Mouse (Mus musculus): Measurements from ENCODE around the gene Skint3.

The Skint3 gene

DNA sequence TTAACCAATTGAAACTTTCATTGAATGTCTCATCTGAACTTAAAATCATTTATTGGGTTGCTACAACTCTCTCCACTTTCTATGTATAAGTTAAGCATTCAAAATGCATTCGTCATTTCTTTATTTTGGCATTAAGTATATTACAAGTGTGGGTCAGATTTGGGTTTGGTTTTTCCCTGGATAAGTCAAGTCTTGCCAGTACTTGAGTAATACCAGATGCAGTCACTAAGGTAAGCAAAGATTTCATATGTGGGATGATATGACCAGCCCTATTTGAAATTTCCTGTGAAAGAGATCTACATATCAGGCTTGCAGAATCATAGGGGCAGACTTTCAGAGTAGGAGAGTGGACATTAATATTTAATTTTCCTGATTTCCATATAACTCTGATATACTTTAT is at the start of gene Skint3:
Skint3 (plus strand) TSS at position 301 of the 400 bp plus-strand sequence.
- DNase-seq (ENCODE audit: low read depth, low spot score), result no peak

DNA sequence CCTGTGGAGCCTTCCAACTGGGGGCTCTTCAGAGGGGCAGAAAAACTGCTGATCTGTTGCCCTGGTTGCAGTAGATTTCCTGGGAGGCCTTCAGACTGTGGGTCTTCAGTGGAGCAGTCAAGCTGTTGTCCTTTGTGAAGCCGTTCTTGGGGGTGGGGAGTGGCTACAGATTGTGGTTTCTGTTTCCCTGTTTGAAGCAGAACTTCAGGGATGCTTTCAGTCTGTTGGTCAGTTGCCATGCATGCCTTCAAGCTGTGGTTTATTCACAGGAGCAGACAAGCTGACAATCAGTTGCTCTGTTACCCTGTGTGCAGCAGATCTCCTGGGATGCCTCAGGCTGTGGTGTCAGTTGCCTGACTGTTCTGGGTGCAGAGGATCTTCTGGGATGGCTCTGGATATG is 11.4 kb downstream of the Skint3 start:
- no peak for DNase-seq (ENCODE audit: low read depth, low spot score)

DNA sequence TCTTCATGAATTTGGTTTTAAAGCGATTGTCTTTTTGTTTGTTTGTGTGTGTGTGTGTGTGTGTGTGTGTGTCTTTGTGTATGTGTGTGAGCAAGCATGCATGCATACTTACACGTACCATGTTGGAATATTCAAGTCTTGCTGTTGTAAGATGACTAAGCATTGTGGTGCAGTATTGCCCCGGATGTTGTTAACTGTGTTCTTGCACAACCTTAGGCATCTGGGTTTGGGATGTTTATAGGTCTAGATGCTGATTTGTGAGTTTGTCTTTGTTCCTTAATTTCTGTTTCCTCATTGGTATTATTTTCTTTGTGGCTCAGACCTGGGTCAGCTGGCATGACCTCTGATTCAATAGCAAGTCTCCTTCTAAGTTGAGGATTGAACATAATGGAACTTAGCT is 11.9 kb downstream of the Skint3 start:
- DNase-seq (ENCODE audit: low read depth, low spot score), result no peak

DNA sequence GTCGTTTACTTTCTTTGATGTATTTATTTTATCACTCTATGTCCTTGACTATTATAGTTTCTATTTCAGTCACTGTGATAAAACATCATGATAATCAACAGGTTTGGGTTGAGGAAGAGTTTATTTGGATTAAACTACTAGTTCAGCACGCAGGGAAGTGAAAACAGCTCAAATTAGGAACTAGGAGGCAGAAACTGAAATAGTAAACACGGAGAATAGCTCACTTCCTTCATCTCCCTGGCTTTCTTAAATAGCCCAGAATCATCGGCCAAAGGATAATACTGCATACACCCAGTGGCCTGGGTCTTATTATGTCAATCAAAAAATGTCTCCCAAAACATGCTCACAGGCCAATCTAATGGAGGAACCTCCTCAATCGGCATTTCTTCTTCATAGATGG is 24.0 kb downstream of the Skint3 start:
- no peak for DNase-seq (ENCODE audit: low read depth, low spot score)

DNA sequence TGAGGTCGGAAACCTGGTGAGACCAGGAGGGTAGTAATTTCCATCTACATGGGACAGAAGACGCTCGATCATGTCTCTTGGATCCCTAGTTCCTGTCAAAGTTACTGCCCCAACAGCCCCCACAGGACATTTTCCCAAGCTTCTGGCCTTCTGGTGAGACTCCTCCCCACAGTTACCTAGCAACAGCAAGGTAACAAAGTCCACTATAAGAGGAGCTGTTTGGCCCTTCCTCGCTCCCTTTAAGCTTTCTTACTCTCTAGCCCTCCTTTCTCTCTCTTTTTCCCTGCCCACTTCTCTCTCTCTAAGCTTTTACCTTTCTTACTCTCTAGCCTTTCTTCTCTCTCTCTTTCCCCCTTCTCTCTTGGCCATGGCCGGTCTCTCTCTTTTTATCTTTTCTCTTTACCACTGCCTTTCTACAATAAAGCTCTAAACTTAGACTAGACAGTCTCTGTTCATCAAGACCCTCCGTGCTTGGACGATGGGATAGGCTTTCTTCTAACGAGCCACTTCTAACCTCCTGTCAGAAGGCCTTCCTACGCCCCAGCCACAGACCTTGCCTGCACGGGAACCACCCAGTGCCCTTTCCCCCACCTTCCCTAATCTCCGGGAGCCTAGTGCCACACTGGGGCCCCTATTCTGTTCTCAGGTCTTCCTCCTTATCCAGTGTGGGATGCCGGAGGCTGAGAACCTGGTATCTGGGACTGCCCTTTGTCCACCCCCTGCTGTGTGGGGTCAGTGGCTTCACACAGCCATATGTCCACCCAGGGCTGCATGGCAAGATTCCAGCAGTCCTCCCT is 55.3 kb downstream of the Skint3 start:
- no peak for DNase-seq (ENCODE audit: low read depth, low spot score)

DNA sequence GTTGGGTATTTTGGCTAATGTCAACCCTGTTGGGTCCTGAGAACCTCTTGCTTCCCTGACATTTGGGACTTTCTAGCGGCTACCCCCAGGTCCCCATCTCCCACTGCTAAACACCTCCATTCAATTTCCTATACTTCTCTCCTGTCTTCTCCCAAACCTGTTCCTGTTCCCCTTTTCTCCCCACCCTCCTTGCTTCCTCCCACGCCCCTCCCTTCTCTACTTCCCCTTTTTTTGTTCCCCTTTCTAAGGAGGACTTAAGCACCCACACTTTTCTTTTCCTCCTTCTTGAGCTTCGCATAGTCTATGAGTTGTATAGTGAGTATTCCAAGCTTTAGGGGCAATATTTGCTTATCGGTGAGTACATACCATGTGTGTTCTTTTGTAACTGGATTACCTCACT is 56.4 kb downstream of the Skint3 start:
- DNase-seq (ENCODE audit: low read depth, low spot score), result no peak

DNA sequence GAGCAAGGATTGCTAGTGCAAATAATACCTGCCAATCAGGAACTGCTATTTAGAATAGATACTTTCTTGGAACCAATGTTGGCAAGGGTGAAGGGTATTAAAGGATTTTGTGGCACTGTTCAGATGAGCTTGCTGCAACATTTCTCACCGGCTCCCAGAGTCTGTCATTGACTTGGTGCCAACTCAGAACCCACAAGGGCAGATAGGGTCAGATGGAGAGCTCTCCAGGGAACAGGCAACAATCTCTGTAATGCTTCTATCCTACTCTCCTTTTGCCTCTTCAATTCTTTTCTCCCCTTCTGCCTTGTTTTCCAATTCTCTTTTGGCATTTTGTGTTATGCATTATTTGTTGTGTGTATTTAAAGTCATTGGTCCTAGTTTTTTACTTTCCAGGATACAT is 70.3 kb downstream of the Skint3 start:
- no peak for DNase-seq (ENCODE audit: low read depth, low spot score)

DNA sequence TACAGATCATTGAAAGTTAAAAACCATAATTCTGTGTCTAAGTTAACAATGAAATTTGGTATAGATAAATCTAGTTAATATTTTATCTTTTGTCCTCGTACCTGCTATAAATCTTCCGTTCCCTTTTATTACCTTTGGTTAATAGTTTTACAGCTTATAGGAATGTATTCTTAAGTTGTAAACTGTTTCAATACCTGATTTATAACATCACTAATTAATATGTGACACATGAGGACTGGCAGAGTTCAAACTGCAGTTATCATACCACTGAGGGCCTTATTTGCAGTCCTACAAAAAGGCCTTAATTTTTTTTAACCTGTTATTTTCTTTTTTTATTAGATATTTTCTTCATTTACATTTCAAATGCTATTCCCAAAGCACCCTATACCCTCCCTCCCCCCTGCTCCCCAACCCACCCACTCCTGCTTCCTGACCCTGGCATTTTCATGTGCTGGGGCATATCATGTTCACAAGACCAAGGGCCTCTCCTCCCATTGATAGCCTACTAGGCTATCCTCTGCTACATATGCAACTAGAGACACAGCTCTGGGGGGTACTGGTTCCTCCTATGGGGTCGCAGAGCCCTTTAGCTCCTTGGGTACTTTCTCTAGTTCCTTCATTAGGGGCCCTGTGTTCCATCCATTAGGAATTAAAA is 70.9 kb downstream of the Skint3 start:
- no peak for DNase-seq (ENCODE audit: low read depth, low spot score)

DNA sequence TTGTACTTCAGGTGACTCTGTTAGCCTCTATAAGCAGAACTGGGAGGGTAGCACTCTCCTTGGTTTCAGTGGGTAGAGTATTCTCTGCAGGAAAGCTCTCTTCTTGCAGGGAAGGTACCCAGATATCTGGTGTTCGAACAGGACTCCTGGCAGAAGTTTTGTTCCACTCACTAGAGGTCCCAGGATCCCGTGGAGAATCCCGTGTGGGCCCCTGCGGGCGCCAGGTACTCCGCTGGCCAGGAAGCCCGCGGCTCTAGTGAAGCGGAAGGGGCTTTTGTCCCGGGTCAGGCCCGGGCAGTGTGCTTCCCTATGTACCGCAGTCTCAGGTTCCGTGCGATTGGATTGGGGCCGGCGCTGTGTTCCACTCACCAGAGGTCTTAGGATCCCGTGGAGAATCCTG is 117.1 kb downstream of the Skint3 start:
- DNase-seq (ENCODE audit: low read depth, low spot score), result peak; percentile 1

Data from R1 (cell line).